Mouse (Mus musculus) left cerebral cortex, adult 8-10 months (tissue): Measurements from ENCODE around the gene Eps8l3. TPM values are rescaled to one million over a fixed set of nuclear protein-coding genes. Genes with fewer than 3 reads are reported as not detected.
"Not testable (repeated sequence)": the region's sequence is repeated elsewhere in the genome, so short reads cannot be mapped to it uniquely, and the experiment has no call there.

Experiments used
- DNase-seq, 2 experiments: peaks; one replicate each; pipeline ENCODE4 v3.0.0; 2022; ENCODE audit warnings: low spot score in 2 of 2
- total RNA-seq, 4 experiments: library from RNA; stranded (reverse); gene quantifications; 2 replicates each; pipeline ENCODE4 v1.2.4; 2022

The Eps8l3 gene
- total RNA-seq, 4 experiments from 2014 or later: not detected

GRCm38 (mm10) chr3:107852786-107853185 lies 24.2 kb upstream of the Eps8l3 start:
- no peak for DNase-seq

- no peak for DNase-seq
These were observed 23.5 kb upstream of the Eps8l3 start for GRCm38 (mm10) chr3:107853232-107854181.

- DNase-seq: no peak
These were observed 21.7 kb upstream of the Eps8l3 start for GRCm38 (mm10) chr3:107855368-107855767.

- no peak for DNase-seq
These were observed 19.4 kb upstream of the Eps8l3 start for GRCm38 (mm10) chr3:107857646-107858045.

GRCm38 (mm10) chr3:107861483-107861882 lies 15.5 kb upstream of the Eps8l3 start:
- not testable (repeated sequence) for DNase-seq

- DNase-seq: no peak
These were observed 14.6 kb upstream of the Eps8l3 start for GRCm38 (mm10) chr3:107862471-107862870.

- no peak for DNase-seq
These were observed 13.6 kb upstream of the Eps8l3 start for GRCm38 (mm10) chr3:107863471-107863870.

- DNase-seq: peak; percentile 82 to 93
These were observed 13.0 kb upstream of the Eps8l3 start for GRCm38 (mm10) chr3:107863898-107864603.

- no peak for DNase-seq
These were observed 11.5 kb upstream of the Eps8l3 start for GRCm38 (mm10) chr3:107865364-107866091.

GRCm38 (mm10) chr3:107867086-107867485 lies 9.9 kb upstream of the Eps8l3 start:
- peak; percentile 77 to 85 for DNase-seq

- no peak for DNase-seq
These were observed 8.6 kb upstream of the Eps8l3 start for GRCm38 (mm10) chr3:107868452-107868851.

- DNase-seq: peak in 1 of 2 experiments; percentile 48
These were observed 7.9 kb upstream of the Eps8l3 start for GRCm38 (mm10) chr3:107869097-107869496.

GRCm38 (mm10) chr3:107869925-107870324 lies 7.1 kb upstream of the Eps8l3 start:
- no peak for DNase-seq

- no peak for DNase-seq
These were observed 3.4 kb upstream of the Eps8l3 start for GRCm38 (mm10) chr3:107873335-107874251.

GRCm38 (mm10) chr3:107875231-107875630 lies 1.8 kb upstream of the Eps8l3 start:
- no peak for DNase-seq

- no peak for DNase-seq
These were observed 1.0 kb downstream of the Eps8l3 start for GRCm38 (mm10) chr3:107877747-107878736.

GRCm38 (mm10) chr3:107887674-107888495 lies 10.9 kb downstream of the Eps8l3 start:
- peak in 1 of 2 experiments; percentile 88 for DNase-seq

- not testable (repeated sequence) for DNase-seq
These were observed 12.2 kb downstream of the Eps8l3 start for GRCm38 (mm10) chr3:107889236-107889635.
